Mouse (Mus musculus) small intestine, adult 2 months (tissue): Measurements from ENCODE around the gene Nrp1. TPM values are rescaled to one million over a fixed set of nuclear protein-coding genes. Genes with fewer than 3 reads are reported as not detected.

Experiments used
- H3K27ac ChIP-seq: fragments of 200-500 bp; 2 replicates; pipeline ENCODE4 v1.5.1; 2012; ENCODE audit warnings: low read depth, low read length, control low read depth, inconsistent platforms; ENCODE audit not compliant: insufficient read depth
- H3K27me3 ChIP-seq: fragments of 200-500 bp; 2 replicates; pipeline ENCODE4 v1.6.1; 2012; ENCODE audit warnings: mild to moderate bottlenecking, moderate library complexity, low read length, inconsistent platforms; ENCODE audit not compliant: control insufficient read depth, insufficient read depth
- H3K36me3 ChIP-seq: fragments of 200-500 bp; 2 replicates; pipeline ENCODE4 v1.6.1; 2012; ENCODE audit warnings: mild to moderate bottlenecking, low read length, control low read depth, inconsistent platforms; ENCODE audit not compliant: control insufficient read depth, insufficient read depth
- H3K4me1 ChIP-seq: fragments of 200-500 bp; 2 replicates; pipeline ENCODE4 v1.6.1; 2012; ENCODE audit warnings: low read length, inconsistent platforms, mixed read lengths; ENCODE audit not compliant: control insufficient read depth, insufficient read depth, insufficient read length
- H3K4me3 ChIP-seq: fragments of 200-500 bp; 2 replicates; pipeline ENCODE4 v1.5.1; 2012; ENCODE audit warnings: low read depth, mild to moderate bottlenecking, control low read depth, inconsistent platforms, low read length, moderate library complexity
- CTCF ChIP-seq: fragments of 200-500 bp; IDR thresholded peaks from 2 replicates; pipeline ENCODE4 v1.5.1; 2012; ENCODE audit warnings: low read depth, mild to moderate bottlenecking, control low read depth, inconsistent platforms, low read length, moderate library complexity, mixed read lengths; ENCODE audit not compliant: insufficient replicate concordance, insufficient read length; ENCODE audit errors: extremely low read depth
- POLR2A ChIP-seq: fragments of 200-500 bp; IDR thresholded peaks from 2 replicates; pipeline ENCODE4 v1.6.1; 2012; ENCODE audit warnings: low read depth, mild to moderate bottlenecking, control low read depth, inconsistent platforms, low read length, moderate library complexity
- WGBS: fragments of 180-500 bp; shearing (Covaris S2); methylation state at CpG from one replicate; pipeline ENCODE4 v1.1.7; 2018; 5-methylcytosine and 5-hydroxymethylcytosine counted together
- polyA plus RNA-seq: library from polyadenylated mRNA; depleted of rRNA; stranded (reverse); fragments of >200 nt; gene quantifications from 2 replicates; pipeline ENCODE4 v1.2.3, GENCODE M21; 2012

The Nrp1 gene
- polyA plus RNA-seq, 1 experiment, result 6.6 TPM

GRCm38 (mm10) chr8:128350405-128350804 is 8.0 kb upstream of the Nrp1 start:
- Histone ChIP-seq H3K27me3 (no peaks in the 10 kb centered on the region), H3K27ac (no peak overlapping the region)

GRCm38 (mm10) chr8:128351211-128351610 is 7.2 kb upstream of the Nrp1 start:
- Histone ChIP-seq H3K4me1 (no peaks in the 10 kb centered on the region), H3K27me3 (no peaks in the 10 kb centered on the region), H3K36me3 (no peaks in the 10 kb centered on the region), H3K4me3 (no peak overlapping the region), H3K27ac (no peak overlapping the region)
- TF ChIP-seq CTCF, result no peak

More at GRCm38 (mm10) chr8:128350405-128350804, 8.0 kb upstream of the Nrp1 start:
- TF ChIP-seq POLR2A, result no peak
- no peak for TF ChIP-seq CTCF
- Histone ChIP-seq H3K4me1 (no peaks in the 10 kb centered on the region), H3K4me3 (no peak overlapping the region), H3K36me3 (no peaks in the 10 kb centered on the region)

- Histone ChIP-seq H3K27ac (no peak overlapping the region), H3K36me3 (no peaks in the 10 kb centered on the region), H3K4me1 (no peaks in the 10 kb centered on the region; the same call in 1 of the 2 replicates), H3K27me3 (no peaks in the 10 kb centered on the region), H3K4me3 (no peak overlapping the region)
- no peak for TF ChIP-seq POLR2A
- TF ChIP-seq CTCF, result no peak
- 94% methylated on average over 2 of the region's 2 CpGs for WGBS
These were observed 5.6 kb upstream of the Nrp1 start for GRCm38 (mm10) chr8:128352821-128353220.

DNA sequence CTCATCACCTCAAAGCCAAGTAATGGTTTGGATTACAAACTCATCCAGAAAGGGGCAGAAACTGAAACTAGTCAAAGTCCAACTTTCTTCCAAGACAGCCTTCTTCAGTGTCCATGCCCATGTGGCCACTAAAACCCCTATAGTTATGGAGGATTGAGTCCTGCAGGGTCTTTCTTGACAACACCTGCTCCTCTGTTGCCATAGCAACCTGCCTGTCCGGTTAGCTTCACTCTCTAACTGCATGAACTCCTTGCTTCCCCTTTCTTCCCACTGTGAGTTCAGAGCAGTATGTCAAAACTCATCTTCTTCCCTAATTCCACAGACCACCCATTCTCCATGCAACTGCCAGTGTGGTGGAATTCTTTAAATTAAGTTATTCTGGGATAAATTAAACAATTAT is 4.4 kb upstream of the Nrp1 start:
- Histone ChIP-seq H3K27ac (no peak overlapping the region), H3K4me1 (peaks cover 3% of the 10 kb centered on the region), H3K27me3 (0 out of 2 replicates have a peak, but pooled peaks cover 5% of the 10 kb centered on the region), H3K4me3 (no peak overlapping the region), H3K36me3 (no peaks in the 10 kb centered on the region)
- 36% methylated on average over 1 of the region's 1 CpGs for WGBS
- TF ChIP-seq POLR2A (no peak), CTCF (no peak)

DNA sequence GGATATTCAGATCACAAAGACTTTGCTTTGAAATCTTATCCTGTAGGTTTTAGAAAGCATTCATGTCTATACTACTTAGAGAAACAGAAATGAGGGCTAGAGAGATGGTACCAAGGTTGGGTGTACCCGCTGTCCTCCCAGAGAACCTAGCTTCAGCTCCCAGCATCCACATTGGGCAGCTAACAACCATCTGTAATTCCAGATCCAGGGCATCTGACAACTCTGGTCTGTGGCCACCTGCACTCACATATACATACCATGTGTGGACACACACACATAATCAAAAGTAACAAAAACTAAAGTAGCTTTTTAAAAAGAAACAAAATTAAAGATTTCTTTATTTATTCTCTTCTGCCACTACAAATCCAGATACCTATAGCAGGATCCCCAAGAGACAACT is 3.3 kb upstream of the Nrp1 start:
- no peaks in the 10 kb centered on the region for H3K36me3 ChIP-seq
- WGBS, result 98% methylated on average over 1 of the region's 1 CpGs
- peaks cover 3% of the 10 kb centered on the region for H3K4me1 ChIP-seq
- TF ChIP-seq POLR2A (no peak), CTCF (no peak)
- peaks cover 10% of the 10 kb centered on the region; the same call in 1 of the 2 replicates for H3K27me3 ChIP-seq
- H3K27ac ChIP-seq, result no peak overlapping the region
- no peak overlapping the region for H3K4me3 ChIP-seq

GRCm38 (mm10) chr8:128356170-128356569 is 2.2 kb upstream of the Nrp1 start:
- TF ChIP-seq POLR2A (no peak), CTCF (no peak)
- Histone ChIP-seq H3K27me3 (peaks cover 10% of the 10 kb centered on the region; the same call in 1 of the 2 replicates), H3K4me1 (peaks cover 3% of the 10 kb centered on the region), H3K36me3 (no peaks in the 10 kb centered on the region), H3K4me3 (no peak overlapping the region), H3K27ac (no peak overlapping the region)
- WGBS, result 67% methylated on average over 5 of the region's 5 CpGs

GRCm38 (mm10) chr8:128356796-128357539 is 1.4 kb upstream of the Nrp1 start:
- Histone ChIP-seq H3K4me3 (peak overlapping the region; percentile 72), H3K27ac (peak overlapping the region; percentile 72; the same call in 1 of the 2 replicates), H3K4me1 (peaks cover 3% of the 10 kb centered on the region), H3K36me3 (no peaks in the 10 kb centered on the region), H3K27me3 (peaks cover 10% of the 10 kb centered on the region; the same call in 1 of the 2 replicates)
- TF ChIP-seq POLR2A, result no peak
- TF ChIP-seq CTCF, result 0 out of 2 replicates have a peak, but pooled peaks have one; percentile 5
- 2% methylated on average over 47 of the region's 49 CpGs for WGBS
